Mouse (Mus musculus) testis, adult 2 months (tissue): Measurements from ENCODE around the gene Defb25.

ENCODE experiments used
- CTCF ChIP-seq: fragments of 200-500 bp; IDR thresholded peaks from 2 replicates; pipeline ENCODE4 v1.5.1; 2012; ENCODE audit warnings: low read depth, mild to moderate bottlenecking, inconsistent platforms, low read length, moderate library complexity; ENCODE audit not compliant: control insufficient read depth, insufficient read depth, insufficient replicate concordance
- POLR2A ChIP-seq: fragments of 200-500 bp; IDR thresholded peaks from 2 replicates; pipeline ENCODE4 v1.6.1; 2012; ENCODE audit warnings: low read depth, mild to moderate bottlenecking, inconsistent platforms, low read length, moderate library complexity; ENCODE audit not compliant: control insufficient read depth

DNA sequence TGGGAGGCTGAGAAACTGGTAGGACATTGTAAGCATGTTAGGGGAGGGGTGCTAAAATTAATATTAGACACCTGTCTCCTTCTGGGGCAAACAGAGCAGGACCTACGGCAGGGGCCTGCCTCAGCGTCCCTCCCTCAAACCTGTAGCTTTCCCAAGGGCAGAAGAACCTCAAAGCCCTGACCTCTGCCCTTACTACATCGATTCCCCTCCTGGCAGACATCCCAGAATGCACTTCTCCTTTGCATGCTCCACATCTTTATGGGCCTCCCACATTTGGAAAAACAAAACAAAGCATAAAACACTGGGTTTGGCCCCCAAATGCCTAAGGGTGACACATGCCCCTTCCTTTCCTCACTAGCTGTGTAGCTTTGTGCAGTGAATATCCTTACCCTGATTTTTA, 6.4 kb upstream of the Defb25 start:
- TF ChIP-seq CTCF (no peak), POLR2A (no peak)
